Mouse (Mus musculus): ENCODE data around the gene Mfsd6. TPM values are rescaled to one million over a fixed set of nuclear protein-coding genes. Genes with fewer than 3 reads are reported as not detected.

Mfsd6 gene
- polyA plus RNA-seq, 1 experiment from 2014 or later = 5.2 TPM

Other genes with a start within 250 kb of the Mfsd6 start
- 11.3 and 11.6 TPM in 2 replicates for gene Nab1, start 226.8 kb downstream of the Mfsd6 start, polyA plus RNA-seq (2015; fragmentation: Nextera tagmentation; extraction: Ambion mirVana)
- 8.4 and 9.1 TPM in 2 replicates for gene Nemp2, start 96.8 kb downstream of the Mfsd6 start, polyA plus RNA-seq (2015; fragmentation: Nextera tagmentation; extraction: Ambion mirVana)
- gene Inpp1, start 90.2 kb upstream of the Mfsd6 start, polyA plus RNA-seq (2015; fragmentation: Nextera tagmentation; extraction: Ambion mirVana) = 15.5 and 15.9 TPM in 2 replicates
- gene Hibch, start 117.5 kb upstream of the Mfsd6 start, polyA plus RNA-seq (2015; fragmentation: Nextera tagmentation; extraction: Ambion mirVana) = 25.1 and 26.2 TPM in 2 replicates

All from stomach, embryonic 16.5 days (tissue).